Mouse (Mus musculus): ENCODE measurements around the gene Fam213a. TPM values are rescaled to one million over a fixed set of nuclear protein-coding genes. Genes with fewer than 3 reads are reported as not detected.

The Fam213a gene
- polyA plus RNA-seq, 1 experiment from 2014 or later, result 70.4 TPM

- peak overlapping the region; percentile 48 for H3K4me2 ChIP-seq (ENCODE audit: low read length)
- no peaks in the 10 kb centered on the region for H3K36me3 ChIP-seq (ENCODE audit: control insufficient read depth, insufficient read depth, low read length)
- H3K27ac ChIP-seq (replicated peaks; ENCODE audit: low read depth, low read length), result peak overlapping the region; percentile 98
- 1% methylated on average over 10 of the region's 10 CpGs for WGBS
- H3K4me1 ChIP-seq (ENCODE audit: control insufficient read depth, insufficient read depth, low read length), result peaks cover 56% of the 10 kb centered on the region
- peak overlapping the region; percentile 54 for H3K9ac ChIP-seq (replicated peaks; ENCODE audit: low read length)
- no peaks in the 10 kb centered on the region; the same call in 1 of the 2 replicates for H3K9me3 ChIP-seq (ENCODE audit: control insufficient read depth, low read length)
- no peaks in the 10 kb centered on the region for H3K27me3 ChIP-seq (ENCODE audit: control insufficient read depth, insufficient read depth, low read length)
- no peak overlapping the region for H3K4me3 ChIP-seq (replicated peaks; ENCODE audit: low read depth, low read length)
- DNase-seq (peak; percentile 80), ATAC-seq (ENCODE audit: low FRiP score, low TSS enrichment) (peak; percentile 72)
Measured at GRCm38 (mm10) chr14:40955596-40956251, 57.9 kb downstream of the Fam213a start.

- Histone ChIP-seq H3K9ac (replicated peaks; ENCODE audit: low read length) (no peak overlapping the region; the same call in 1 of the 2 replicates), H3K27ac (replicated peaks; ENCODE audit: low read depth, low read length) (peak overlapping the region; percentile 98), H3K27me3 (ENCODE audit: control insufficient read depth, insufficient read depth, low read length) (no peaks in the 10 kb centered on the region), H3K36me3 (ENCODE audit: control insufficient read depth, insufficient read depth, low read length) (no peaks in the 10 kb centered on the region), H3K4me2 (ENCODE audit: low read length) (peak overlapping the region; percentile 48), H3K4me3 (replicated peaks; ENCODE audit: low read depth, low read length) (no peak overlapping the region), H3K9me3 (ENCODE audit: control insufficient read depth, low read length) (no peaks in the 10 kb centered on the region; the same call in 1 of the 2 replicates), H3K4me1 (ENCODE audit: control insufficient read depth, insufficient read depth, low read length) (peaks cover 56% of the 10 kb centered on the region)
- ATAC-seq (ENCODE audit: low FRiP score, low TSS enrichment), result no peak
- 45% methylated on average over 1 of the region's 1 CpGs for WGBS
- DNase-seq, result peak; percentile 20
Measured at GRCm38 (mm10) chr14:40955146-40955545, 58.4 kb downstream of the Fam213a start.

GRCm38 (mm10) chr14:40953381-40953780, 60.2 kb downstream of the Fam213a start:
- no peaks in the 10 kb centered on the region for H3K36me3 ChIP-seq (ENCODE audit: control insufficient read depth, insufficient read depth, low read length)
- no peaks in the 10 kb centered on the region for H3K27me3 ChIP-seq (ENCODE audit: control insufficient read depth, insufficient read depth, low read length)
- no peaks in the 10 kb centered on the region; the same call in 1 of the 2 replicates for H3K9me3 ChIP-seq (ENCODE audit: control insufficient read depth, low read length)
- ATAC-seq (ENCODE audit: low FRiP score, low TSS enrichment) (no peak), DNase-seq (no peak)
- H3K27ac ChIP-seq (replicated peaks; ENCODE audit: low read depth, low read length), result no peak overlapping the region
- WGBS, result 80% methylated on average over 5 of the region's 5 CpGs
- no peak overlapping the region for H3K9ac ChIP-seq (replicated peaks; ENCODE audit: low read length)
- H3K4me3 ChIP-seq (replicated peaks; ENCODE audit: low read depth, low read length), result no peak overlapping the region
- no peak overlapping the region for H3K4me2 ChIP-seq (ENCODE audit: low read length)
- H3K4me1 ChIP-seq (ENCODE audit: control insufficient read depth, insufficient read depth, low read length), result peaks cover 49% of the 10 kb centered on the region

DNA sequence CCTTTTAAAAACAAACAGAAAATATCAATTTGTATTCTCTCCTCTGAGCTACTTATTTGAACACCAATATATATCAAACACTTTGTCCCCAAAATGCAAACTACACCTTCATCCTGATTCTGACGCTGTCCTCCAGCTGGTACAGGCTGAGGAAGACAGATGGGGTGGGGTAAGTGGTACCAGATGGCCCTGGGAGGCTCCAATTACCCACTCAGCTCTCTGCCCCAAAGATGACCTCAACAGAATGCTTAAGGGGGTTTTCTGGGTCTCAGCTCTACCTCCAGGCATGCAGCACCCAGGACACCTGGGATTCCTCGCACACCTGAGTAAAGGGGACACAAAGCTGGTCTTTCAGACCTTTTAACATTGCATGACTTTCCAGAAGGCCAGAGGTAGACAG, 60.9 kb downstream of the Fam213a start:
- ATAC-seq (ENCODE audit: low FRiP score, low TSS enrichment) (no peak), DNase-seq (no peak)
- Histone ChIP-seq H3K27ac (replicated peaks; ENCODE audit: low read depth, low read length) (no peak overlapping the region), H3K27me3 (ENCODE audit: control insufficient read depth, insufficient read depth, low read length) (no peaks in the 10 kb centered on the region), H3K9me3 (ENCODE audit: control insufficient read depth, low read length) (no peaks in the 10 kb centered on the region; the same call in 1 of the 2 replicates), H3K36me3 (ENCODE audit: control insufficient read depth, insufficient read depth, low read length) (no peaks in the 10 kb centered on the region), H3K4me2 (ENCODE audit: low read length) (no peak overlapping the region), H3K4me3 (replicated peaks; ENCODE audit: low read depth, low read length) (no peak overlapping the region), H3K4me1 (ENCODE audit: control insufficient read depth, insufficient read depth, low read length) (peaks cover 44% of the 10 kb centered on the region), H3K9ac (replicated peaks; ENCODE audit: low read length) (no peak overlapping the region)
- 65% methylated on average over 2 of the region's 2 CpGs for WGBS

DNA sequence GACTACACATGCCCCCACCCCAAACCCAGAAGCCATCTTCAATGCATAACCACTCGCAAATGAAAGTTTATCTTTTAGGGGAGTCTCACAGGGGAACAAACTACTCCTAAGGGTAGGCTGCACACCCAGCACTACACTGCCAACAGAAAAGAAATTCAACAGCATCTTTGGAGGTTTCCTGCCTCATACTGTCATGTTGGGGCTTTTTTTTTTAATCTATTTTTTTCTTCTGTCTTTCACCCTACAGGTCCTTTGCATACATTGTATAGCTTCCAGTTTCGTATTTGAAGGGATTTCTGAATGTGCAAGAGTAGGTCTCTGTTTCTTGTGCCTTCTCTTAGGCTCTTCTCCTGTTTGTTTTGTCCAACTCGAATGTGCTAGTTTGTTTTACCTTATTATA, 61.3 kb downstream of the Fam213a start:
- Histone ChIP-seq H3K9ac (replicated peaks; ENCODE audit: low read length) (no peak overlapping the region), H3K9me3 (ENCODE audit: control insufficient read depth, low read length) (no peaks in the 10 kb centered on the region; the same call in 1 of the 2 replicates), H3K4me3 (replicated peaks; ENCODE audit: low read depth, low read length) (no peak overlapping the region), H3K27me3 (ENCODE audit: control insufficient read depth, insufficient read depth, low read length) (no peaks in the 10 kb centered on the region), H3K36me3 (ENCODE audit: control insufficient read depth, insufficient read depth, low read length) (no peaks in the 10 kb centered on the region), H3K27ac (replicated peaks; ENCODE audit: low read depth, low read length) (no peak overlapping the region), H3K4me1 (ENCODE audit: control insufficient read depth, insufficient read depth, low read length) (peaks cover 44% of the 10 kb centered on the region), H3K4me2 (ENCODE audit: low read length) (no peak overlapping the region)
- 85% methylated on average over 3 of the region's 3 CpGs for WGBS
- ATAC-seq (ENCODE audit: low FRiP score, low TSS enrichment) (no peak), DNase-seq (no peak)

GRCm38 (mm10) chr14:40949730-40950614, 63.6 kb downstream of the Fam213a start:
- no peak for ATAC-seq (ENCODE audit: low FRiP score, low TSS enrichment)
- Histone ChIP-seq H3K9me3 (ENCODE audit: control insufficient read depth, low read length) (no peaks in the 10 kb centered on the region; the same call in 1 of the 2 replicates), H3K27ac (replicated peaks; ENCODE audit: low read depth, low read length) (no peak overlapping the region), H3K36me3 (ENCODE audit: control insufficient read depth, insufficient read depth, low read length) (peaks cover 7% of the 10 kb centered on the region; the same call in 1 of the 2 replicates), H3K27me3 (ENCODE audit: control insufficient read depth, insufficient read depth, low read length) (no peaks in the 10 kb centered on the region), H3K9ac (replicated peaks; ENCODE audit: low read length) (no peak overlapping the region), H3K4me2 (ENCODE audit: low read length) (no peak overlapping the region), H3K4me1 (ENCODE audit: control insufficient read depth, insufficient read depth, low read length) (peaks cover 22% of the 10 kb centered on the region), H3K4me3 (replicated peaks; ENCODE audit: low read depth, low read length) (no peak overlapping the region)
- no peak for DNase-seq
- WGBS, result 83% methylated on average over 7 of the region's 7 CpGs

GRCm38 (mm10) chr14:40949047-40949446, 64.5 kb downstream of the Fam213a start:
- Histone ChIP-seq H3K4me2 (ENCODE audit: low read length) (no peak overlapping the region), H3K4me1 (ENCODE audit: control insufficient read depth, insufficient read depth, low read length) (peaks cover 13% of the 10 kb centered on the region; the same call in 1 of the 2 replicates), H3K27me3 (ENCODE audit: control insufficient read depth, insufficient read depth, low read length) (no peaks in the 10 kb centered on the region), H3K9me3 (ENCODE audit: control insufficient read depth, low read length) (no peaks in the 10 kb centered on the region; the same call in 1 of the 2 replicates), H3K36me3 (ENCODE audit: control insufficient read depth, insufficient read depth, low read length) (peaks cover 7% of the 10 kb centered on the region; the same call in 1 of the 2 replicates), H3K9ac (replicated peaks; ENCODE audit: low read length) (no peak overlapping the region), H3K27ac (replicated peaks; ENCODE audit: low read depth, low read length) (no peak overlapping the region), H3K4me3 (replicated peaks; ENCODE audit: low read depth, low read length) (no peak overlapping the region)
- no peak for ATAC-seq (ENCODE audit: low FRiP score, low TSS enrichment)
- DNase-seq, result no peak
- WGBS, result 42% methylated on average over 3 of the region's 3 CpGs

DNA sequence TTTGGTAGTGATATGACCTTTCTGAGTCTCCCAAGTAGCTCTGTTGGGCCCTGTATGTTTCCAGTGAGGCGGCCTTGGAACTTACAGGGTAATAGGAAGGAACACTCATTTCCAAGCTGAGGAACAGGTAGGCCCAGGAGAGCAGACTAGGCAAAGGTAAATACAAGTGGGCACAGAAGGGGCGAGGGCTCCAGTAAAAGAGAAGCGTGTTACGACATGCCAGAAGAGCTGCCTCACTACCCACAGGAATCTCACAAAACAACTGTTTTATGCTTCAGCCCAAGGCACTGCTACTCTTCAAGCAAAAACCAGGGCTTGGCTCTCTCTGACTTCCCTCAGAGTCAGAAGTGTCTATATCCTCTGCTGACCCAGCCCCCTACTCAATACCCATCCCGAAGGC, 65.1 kb downstream of the Fam213a start:
- H3K9me3 ChIP-seq (ENCODE audit: control insufficient read depth, low read length), result no peaks in the 10 kb centered on the region; the same call in 1 of the 2 replicates
- peaks cover 7% of the 10 kb centered on the region; the same call in 1 of the 2 replicates for H3K36me3 ChIP-seq (ENCODE audit: control insufficient read depth, insufficient read depth, low read length)
- H3K4me1 ChIP-seq (ENCODE audit: control insufficient read depth, insufficient read depth, low read length), result peaks cover 9% of the 10 kb centered on the region; the same call in 1 of the 2 replicates
- no peak overlapping the region for H3K4me2 ChIP-seq (ENCODE audit: low read length)
- no peak for ATAC-seq (ENCODE audit: low FRiP score, low TSS enrichment)
- WGBS, result 95% methylated on average over 5 of the region's 5 CpGs
- no peak overlapping the region for H3K4me3 ChIP-seq (replicated peaks; ENCODE audit: low read depth, low read length)
- H3K27me3 ChIP-seq (ENCODE audit: control insufficient read depth, insufficient read depth, low read length), result no peaks in the 10 kb centered on the region
- DNase-seq, result no peak
- no peak overlapping the region for H3K27ac ChIP-seq (replicated peaks; ENCODE audit: low read depth, low read length)
- no peak overlapping the region for H3K9ac ChIP-seq (replicated peaks; ENCODE audit: low read length)

All from midbrain, embryonic 14.5 days (tissue).